Mouse (Mus musculus): ENCODE results near the gene Cntn3.

DNA sequence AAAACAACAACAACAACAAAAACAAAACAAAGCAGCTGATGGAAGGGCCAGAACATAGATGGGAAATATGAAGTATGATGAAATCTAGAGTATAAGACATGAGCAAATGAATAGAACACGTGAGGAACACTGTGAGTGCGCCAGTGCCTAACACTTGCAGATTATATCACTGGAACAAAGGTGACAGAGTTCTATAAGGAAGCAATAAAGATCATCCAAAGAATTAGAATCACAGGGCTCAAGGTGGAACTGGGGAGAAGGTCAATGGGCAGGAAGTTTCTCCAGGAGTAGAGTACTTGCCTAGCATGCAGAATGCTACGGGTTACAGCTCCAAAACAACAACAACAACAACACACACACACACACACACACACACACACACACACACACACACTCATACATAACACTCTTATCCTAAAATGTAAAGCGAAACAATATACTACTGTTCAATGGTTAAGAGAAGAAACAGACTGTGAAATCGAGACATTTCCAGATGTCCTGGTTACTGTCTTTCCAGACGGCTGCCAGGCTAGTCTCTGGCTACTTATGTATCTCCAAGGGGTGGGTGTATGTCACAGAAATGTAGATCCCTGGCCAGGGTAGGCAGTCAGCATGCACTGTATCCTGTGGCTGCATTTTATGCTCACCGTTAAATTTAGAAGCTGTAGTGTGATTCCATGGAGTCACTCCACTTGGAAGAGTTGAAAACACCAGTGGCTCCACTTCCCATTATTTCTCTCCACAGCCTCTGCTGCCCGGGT, 94.4 kb downstream of the Cntn3 start:
- no peak for TF ChIP-seq CTCF (IDR thresholded peaks at IDR 0.05)
- TF ChIP-seq EP300 (IDR thresholded peaks at IDR 0.05) = no peak
